Mouse (Mus musculus): ENCODE measurements around the gene Tmem178b.

- TF ChIP-seq CTCF (IDR thresholded peaks at IDR 0.05), result no peak
- TF ChIP-seq EP300 (IDR thresholded peaks at IDR 0.05; ENCODE audit: insufficient read depth, low read depth, low read length), result no peak
Measured at GRCm38 (mm10) chr6:39917729-39918128, 44.7 kb downstream of the Tmem178b start.

Measured in heart, adult 2 months (tissue).